Mouse (Mus musculus): ENCODE results near the gene Gm10392. TPM values are rescaled to one million over a fixed set of nuclear protein-coding genes. Genes with fewer than 3 reads are reported as not detected.

The Gm10392 gene
- not detected in 2 replicates for polyA plus RNA-seq (2012; rRNA removed)
- polyA plus RNA-seq (2014; fragmentation: Nextera tagmentation; extraction: Ambion mirVana) = not detected in 2 replicates

DNA sequence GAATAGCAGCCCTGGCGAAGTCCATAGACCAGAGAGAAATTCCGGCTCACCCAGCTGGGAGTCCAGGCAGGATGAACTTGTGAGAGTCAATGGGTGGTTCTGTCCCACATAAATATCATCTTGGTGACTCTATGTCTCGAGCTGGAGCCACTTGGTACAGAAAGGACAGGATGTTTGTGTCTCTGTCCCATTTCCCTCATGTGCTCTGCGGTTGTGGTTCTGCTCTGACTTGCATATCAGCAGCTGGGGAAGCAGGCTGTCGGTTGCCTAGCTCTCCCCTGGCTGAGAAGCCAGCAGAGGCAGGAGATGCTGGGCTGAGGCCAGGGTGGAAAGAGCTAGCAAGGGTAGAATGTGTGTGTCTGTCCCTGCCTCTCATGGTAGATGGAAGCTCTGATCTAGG lies at the start of gene Gm10392:
Gm10392 (minus strand) TSS at position 156 of the 400 bp plus-strand sequence.
- H3K4me2 ChIP-seq (ENCODE audit: low read depth) = no peak within 1 kb of the TSS
- H3K27me3 ChIP-seq (ENCODE audit: control insufficient read depth, insufficient read depth, low read length) = peaks cover 37% of the 10 kb centered on the region
- WGBS (ENCODE audit: insufficient replicate concordance) = 8% methylated on average over 5 of the region's 5 CpGs
- H3K4me1 ChIP-seq (replicated peaks; ENCODE audit: control insufficient read depth in 2 of 2, insufficient read depth in 2 of 2, low read length in 1 of 2) = peaks cover 9 to 12% of the 10 kb centered on the region in 2 experiments
- H3K9me3 ChIP-seq (ENCODE audit: control insufficient read depth, low read length) = no peaks in the 10 kb centered on the region
- no peak within 1 kb of the TSS for H3K9ac ChIP-seq (replicated peaks)
- no peak for TF ChIP-seq CTCF (IDR thresholded peaks at IDR 0.05; ENCODE audit: low read depth)
- no peak for TF ChIP-seq EP300 (IDR thresholded peaks at IDR 0.05; ENCODE audit: low read depth)
- H3K27ac ChIP-seq = no peak within 1 kb of the TSS
- no peaks in the 10 kb centered on the region for H3K36me3 ChIP-seq (replicated peaks; ENCODE audit: control insufficient read depth, insufficient read depth, low read depth)
- DNase-seq (ENCODE audit: low read depth in 3 of 3, low spot score in 3 of 3) (no peak), ATAC-seq (ENCODE audit: insufficient read depth) (no peak)
- no peak within 1 kb of the TSS for H3K4me3 ChIP-seq (ENCODE audit: insufficient read depth in 1 of 2, low read depth in 2 of 2, low read length in 2 of 2)

DNA sequence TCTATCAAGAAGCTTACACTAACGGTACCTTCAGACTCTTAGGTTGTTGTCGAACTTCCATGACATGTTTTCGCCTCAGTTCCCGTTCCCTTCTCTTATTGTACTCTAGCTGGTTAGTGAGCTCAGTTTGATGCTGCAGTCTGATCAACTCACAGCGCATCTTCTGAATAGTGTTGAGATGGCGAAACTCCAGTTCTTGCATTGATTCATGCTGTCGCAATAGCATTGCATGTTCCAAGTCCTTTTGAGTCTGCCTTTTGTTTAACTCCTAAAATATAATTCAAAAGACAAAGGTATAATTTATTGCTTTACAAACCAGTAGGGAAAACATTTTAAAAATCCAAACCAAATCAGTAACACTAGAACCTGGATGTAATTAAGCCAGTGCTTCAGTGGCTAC lies 26.3 kb upstream of the Gm10392 start:
- no peak overlapping the region for H3K4me3 ChIP-seq (ENCODE audit: insufficient read depth in 1 of 2, low read depth in 2 of 2, low read length in 2 of 2)
- ATAC-seq (ENCODE audit: insufficient read depth) (no peak), DNase-seq (ENCODE audit: low read depth in 3 of 3, low spot score in 3 of 3) (no peak)
- no peak overlapping the region for H3K4me2 ChIP-seq (ENCODE audit: low read depth)
- H3K27me3 ChIP-seq (ENCODE audit: control insufficient read depth, insufficient read depth, low read length) = no peaks in the 10 kb centered on the region
- H3K4me1 ChIP-seq (replicated peaks; ENCODE audit: control insufficient read depth in 2 of 2, insufficient read depth in 2 of 2, low read length in 1 of 2) = no peaks in the 10 kb centered on the region
- no peaks in the 10 kb centered on the region for H3K9me3 ChIP-seq (ENCODE audit: control insufficient read depth, low read length)
- no peak overlapping the region for H3K9ac ChIP-seq (replicated peaks)
- TF ChIP-seq CTCF (IDR thresholded peaks at IDR 0.05; ENCODE audit: low read depth) = no peak
- TF ChIP-seq EP300 (IDR thresholded peaks at IDR 0.05; ENCODE audit: low read depth) = no peak
- no peak overlapping the region for H3K27ac ChIP-seq
- H3K36me3 ChIP-seq (replicated peaks; ENCODE audit: control insufficient read depth, insufficient read depth, low read depth) = peaks cover 50% of the 10 kb centered on the region
- 92% methylated on average over 7 of the region's 7 CpGs for WGBS (ENCODE audit: insufficient replicate concordance)

DNA sequence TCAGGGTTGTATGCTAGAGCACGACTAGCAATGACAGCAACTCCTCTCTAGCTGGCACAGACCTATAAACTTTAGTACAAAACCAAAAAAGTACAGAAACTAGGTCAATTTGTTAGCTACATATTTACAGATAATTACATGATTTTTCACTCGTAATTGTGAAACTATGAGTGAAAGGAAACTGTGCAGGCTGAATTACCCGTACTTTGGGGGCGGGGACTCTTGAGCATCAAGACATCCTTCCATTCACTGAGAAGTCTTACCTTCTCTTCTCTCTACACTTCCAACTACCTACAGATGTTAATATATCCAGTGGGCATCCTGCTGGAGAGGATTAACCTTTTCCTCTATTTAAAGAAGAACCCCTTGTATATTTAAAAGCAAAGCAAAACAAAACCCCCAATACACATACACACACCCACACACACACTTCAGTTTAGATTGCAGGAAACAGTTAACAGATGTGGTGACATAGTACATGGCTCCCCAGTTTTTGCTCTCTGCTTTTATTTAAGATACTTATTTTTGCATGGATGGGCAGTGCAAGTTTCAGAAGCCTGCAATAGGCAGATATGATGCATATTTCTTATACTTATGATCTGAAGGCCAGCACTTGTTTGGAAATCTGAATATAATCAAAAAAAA lies 13.3 kb upstream of the Gm10392 start:
- no peaks in the 10 kb centered on the region for H3K4me1 ChIP-seq (replicated peaks; ENCODE audit: control insufficient read depth in 2 of 2, insufficient read depth in 2 of 2, low read length in 1 of 2)
- 72% methylated on average over 4 of the region's 4 CpGs for WGBS (ENCODE audit: insufficient replicate concordance)
- H3K9me3 ChIP-seq (ENCODE audit: control insufficient read depth, low read length) = no peaks in the 10 kb centered on the region
- ATAC-seq (ENCODE audit: insufficient read depth) = no peak
- peaks cover 4% of the 10 kb centered on the region for H3K36me3 ChIP-seq (replicated peaks; ENCODE audit: control insufficient read depth, insufficient read depth, low read depth)
- no peak overlapping the region for H3K4me3 ChIP-seq (ENCODE audit: insufficient read depth in 1 of 2, low read depth in 2 of 2, low read length in 2 of 2)
- H3K4me2 ChIP-seq (ENCODE audit: low read depth) = no peak overlapping the region
- H3K27me3 ChIP-seq (ENCODE audit: control insufficient read depth, insufficient read depth, low read length) = no peaks in the 10 kb centered on the region
- H3K9ac ChIP-seq (replicated peaks) = no peak overlapping the region
- no peak for DNase-seq (ENCODE audit: low read depth in 3 of 3, low spot score in 3 of 3)
- H3K27ac ChIP-seq = no peak overlapping the region
- TF ChIP-seq CTCF (IDR thresholded peaks at IDR 0.05; ENCODE audit: low read depth) (no peak), EP300 (IDR thresholded peaks at IDR 0.05; ENCODE audit: low read depth) (no peak)

DNA sequence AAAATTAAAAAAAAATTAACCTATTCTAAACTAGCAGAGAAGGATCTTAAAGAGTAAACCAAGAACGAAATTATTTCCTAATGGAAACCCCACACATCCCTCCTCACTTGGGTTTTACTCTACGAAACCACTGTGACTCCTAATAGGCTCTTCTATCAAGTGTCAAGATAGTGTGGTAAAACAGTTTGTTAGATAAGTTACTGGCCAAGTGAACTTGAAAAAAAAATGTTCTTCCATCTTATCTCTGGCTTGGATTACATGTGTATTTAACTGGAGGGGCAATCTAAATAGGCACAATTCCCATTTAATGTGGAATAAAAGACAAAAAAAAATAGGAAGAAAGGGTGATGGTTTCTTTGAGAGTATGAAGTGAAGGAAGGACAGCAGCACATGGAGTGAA lies 11.9 kb upstream of the Gm10392 start:
- no peak overlapping the region for H3K27ac ChIP-seq
- DNase-seq (ENCODE audit: low read depth in 3 of 3, low spot score in 3 of 3) = no peak
- no peaks in the 10 kb centered on the region for H3K4me1 ChIP-seq (replicated peaks; ENCODE audit: control insufficient read depth in 2 of 2, insufficient read depth in 2 of 2, low read length in 1 of 2)
- no peaks in the 10 kb centered on the region for H3K27me3 ChIP-seq (ENCODE audit: control insufficient read depth, insufficient read depth, low read length)
- no peaks in the 10 kb centered on the region; the same call in 1 of the 2 replicates for H3K36me3 ChIP-seq (replicated peaks; ENCODE audit: control insufficient read depth, insufficient read depth, low read depth)
- 40% methylated on average over 2 of the region's 2 CpGs for WGBS (ENCODE audit: insufficient replicate concordance)
- no peak overlapping the region for H3K4me2 ChIP-seq (ENCODE audit: low read depth)
- H3K9me3 ChIP-seq (ENCODE audit: control insufficient read depth, low read length) = no peaks in the 10 kb centered on the region
- H3K4me3 ChIP-seq (ENCODE audit: insufficient read depth in 1 of 2, low read depth in 2 of 2, low read length in 2 of 2) = no peak overlapping the region
- TF ChIP-seq EP300 (IDR thresholded peaks at IDR 0.05; ENCODE audit: low read depth) (no peak), CTCF (IDR thresholded peaks at IDR 0.05; ENCODE audit: low read depth) (no peak)
- no peak for ATAC-seq (ENCODE audit: insufficient read depth)
- no peak overlapping the region for H3K9ac ChIP-seq (replicated peaks)

DNA sequence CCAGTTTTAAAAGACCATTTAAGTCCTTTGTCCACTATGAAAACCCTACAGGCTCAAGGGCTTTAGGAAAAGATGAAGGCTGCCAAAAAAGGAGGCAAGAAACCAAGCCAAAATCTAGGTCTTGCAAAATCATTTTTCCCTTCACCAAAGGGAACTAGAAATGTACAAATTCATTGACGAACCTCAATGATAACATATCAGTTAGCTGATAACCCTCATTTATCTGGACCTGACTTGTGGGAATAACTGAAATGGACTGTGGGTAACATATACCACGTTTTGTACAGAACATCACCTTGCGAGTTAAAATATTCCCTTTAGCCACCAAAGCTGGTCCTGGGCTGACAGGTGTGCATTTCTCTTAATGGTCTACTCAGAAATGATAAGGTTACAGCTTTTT lies 10.6 kb upstream of the Gm10392 start:
- H3K27me3 ChIP-seq (ENCODE audit: control insufficient read depth, insufficient read depth, low read length) = no peaks in the 10 kb centered on the region
- H3K4me3 ChIP-seq (ENCODE audit: insufficient read depth in 1 of 2, low read depth in 2 of 2, low read length in 2 of 2) = no peak overlapping the region
- no peak overlapping the region for H3K4me2 ChIP-seq (ENCODE audit: low read depth)
- no peak overlapping the region for H3K9ac ChIP-seq (replicated peaks)
- WGBS (ENCODE audit: insufficient replicate concordance) = 43% methylated on average over 3 of the region's 3 CpGs
- H3K9me3 ChIP-seq (ENCODE audit: control insufficient read depth, low read length) = no peaks in the 10 kb centered on the region
- no peak for DNase-seq (ENCODE audit: low read depth in 3 of 3, low spot score in 3 of 3)
- no peak for ATAC-seq (ENCODE audit: insufficient read depth)
- H3K27ac ChIP-seq = no peak overlapping the region
- H3K36me3 ChIP-seq (replicated peaks; ENCODE audit: control insufficient read depth, insufficient read depth, low read depth) = no peaks in the 10 kb centered on the region
- TF ChIP-seq EP300 (IDR thresholded peaks at IDR 0.05; ENCODE audit: low read depth) (no peak), CTCF (IDR thresholded peaks at IDR 0.05; ENCODE audit: low read depth) (no peak)
- no peaks in the 10 kb centered on the region for H3K4me1 ChIP-seq (replicated peaks; ENCODE audit: control insufficient read depth in 2 of 2, insufficient read depth in 2 of 2, low read length in 1 of 2)
